Mouse (Mus musculus): ENCODE results near the gene Mrps23. TPM values are rescaled to one million over a fixed set of nuclear protein-coding genes. Genes with fewer than 3 reads are reported as not detected.
"Not testable (repeated sequence)": the region's sequence is repeated elsewhere in the genome, so short reads cannot be mapped to it uniquely, and the experiment has no call there.

The Mrps23 gene
- polyA plus RNA-seq, 1 experiment from 2014 or later: 28.7 TPM

DNA sequence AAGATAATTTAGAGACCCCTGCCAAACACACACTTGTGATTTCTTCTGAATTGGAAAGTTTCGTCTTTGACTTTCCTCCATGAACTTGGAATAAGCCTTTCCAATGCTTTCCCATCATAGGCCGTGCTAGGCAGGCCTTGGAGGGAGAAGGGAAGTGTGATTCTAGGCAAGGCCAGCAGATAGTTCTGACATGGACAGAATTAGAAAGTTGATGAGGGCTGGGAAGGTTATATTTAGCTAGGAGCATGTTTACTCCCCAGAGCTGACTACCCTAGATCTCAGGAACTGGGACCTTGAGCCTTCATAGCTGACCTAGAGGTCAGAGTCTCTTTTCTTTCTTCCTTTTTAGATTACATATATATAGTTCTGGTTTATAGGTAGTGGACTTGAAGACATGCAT, 3.0 kb upstream of the Mrps23 start:
- no peaks in the 10 kb centered on the region for H3K27me3 ChIP-seq (ENCODE audit: insufficient read depth, low read length)
- no peaks in the 10 kb centered on the region for H3K36me3 ChIP-seq (replicated peaks; ENCODE audit: insufficient read depth, low read length)
- ATAC-seq (no peak), DNase-seq (no peak)
- H3K27ac ChIP-seq (ENCODE audit: low read depth): no peak overlapping the region
- no peak overlapping the region for H3K4me2 ChIP-seq (ENCODE audit: low read depth, low read length)
- H3K4me3 ChIP-seq (ENCODE audit: low read depth, low read length): no peak overlapping the region
- H3K9ac ChIP-seq (replicated peaks): no peak overlapping the region
- TF ChIP-seq CTCF (IDR thresholded peaks at IDR 0.05; ENCODE audit: low read depth) (no peak), EP300 (IDR thresholded peaks at IDR 0.05; ENCODE audit: low read depth) (no peak)
- 65% methylated on average over 2 of the region's 2 CpGs for WGBS (ENCODE audit: insufficient replicate concordance)
- peaks cover 20% of the 10 kb centered on the region for H3K4me1 ChIP-seq (ENCODE audit: insufficient read depth)
- no peaks in the 10 kb centered on the region for H3K9me3 ChIP-seq (ENCODE audit: low read length)

DNA sequence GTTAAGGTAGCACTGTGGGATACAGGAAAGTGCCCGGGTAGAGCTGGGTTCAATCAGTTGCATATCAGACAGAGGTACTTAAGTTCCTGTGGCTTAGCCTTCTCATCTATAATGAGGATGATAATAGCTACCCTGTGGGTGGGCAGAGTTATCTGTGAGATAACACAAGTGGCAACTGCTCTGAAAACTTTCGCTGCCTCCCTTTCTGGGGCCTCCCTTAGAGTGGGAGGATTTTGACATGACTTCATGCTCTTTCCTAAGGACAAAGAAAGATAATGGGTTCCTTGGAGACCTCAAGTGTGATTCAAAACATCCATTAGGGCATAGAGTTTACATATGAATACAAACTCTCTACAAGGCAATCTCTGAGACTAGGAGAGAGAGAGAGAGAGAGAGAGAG, 2.1 kb upstream of the Mrps23 start:
- no peaks in the 10 kb centered on the region for H3K9me3 ChIP-seq (ENCODE audit: low read length)
- DNase-seq (no peak), ATAC-seq (no peak)
- TF ChIP-seq EP300 (IDR thresholded peaks at IDR 0.05; ENCODE audit: low read depth): no peak
- no peak for TF ChIP-seq CTCF (IDR thresholded peaks at IDR 0.05; ENCODE audit: low read depth)
- H3K27ac ChIP-seq (ENCODE audit: low read depth): no peak overlapping the region
- WGBS (ENCODE audit: insufficient replicate concordance): 30% methylated on average over 2 of the region's 2 CpGs
- no peaks in the 10 kb centered on the region for H3K27me3 ChIP-seq (ENCODE audit: insufficient read depth, low read length)
- no peak overlapping the region for H3K4me2 ChIP-seq (ENCODE audit: low read depth, low read length)
- H3K4me1 ChIP-seq (ENCODE audit: insufficient read depth): peaks cover 20% of the 10 kb centered on the region
- no peak overlapping the region for H3K9ac ChIP-seq (replicated peaks)
- H3K4me3 ChIP-seq (ENCODE audit: low read depth, low read length): no peak overlapping the region
- peaks cover 1% of the 10 kb centered on the region; the same call in 1 of the 2 replicates for H3K36me3 ChIP-seq (replicated peaks; ENCODE audit: insufficient read depth, low read length)

DNA sequence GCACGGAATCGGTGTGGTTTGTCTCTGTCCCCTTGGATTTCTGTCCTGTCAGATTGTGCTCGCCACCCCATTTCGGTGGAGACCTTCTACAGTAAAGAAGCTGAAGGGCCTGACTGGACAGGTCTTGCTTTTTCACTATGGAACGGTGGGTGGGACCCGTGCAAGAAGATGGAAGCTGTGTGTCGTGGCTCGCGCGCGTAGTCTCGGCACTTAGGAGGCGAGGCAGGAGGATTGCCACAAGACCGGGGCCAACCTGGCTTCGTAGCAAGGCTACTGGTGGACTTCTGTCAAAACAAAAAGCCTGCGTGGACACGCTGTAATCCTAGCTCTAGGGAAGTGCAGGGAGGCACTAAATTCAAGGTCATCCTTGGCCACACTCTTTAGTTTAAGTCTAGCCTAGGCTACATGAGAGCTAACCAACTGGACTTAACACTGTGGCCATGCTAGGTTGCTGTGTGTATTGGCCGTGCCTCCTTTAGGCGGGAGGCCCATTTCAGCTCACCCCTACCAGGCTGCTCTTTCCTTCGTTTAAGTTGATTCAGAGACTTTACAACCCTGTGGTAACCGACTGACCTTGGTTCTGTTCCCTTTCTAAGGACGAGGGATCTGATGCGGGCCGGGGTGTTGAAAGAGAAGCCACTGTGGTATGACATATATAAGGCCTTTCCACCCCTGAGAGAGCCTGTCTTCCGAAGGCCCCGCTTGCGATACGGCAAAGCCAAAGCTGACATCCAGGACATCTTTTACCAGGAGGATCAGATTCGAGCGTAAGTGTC, 593 bp downstream of the Mrps23 start:
- H3K27ac ChIP-seq (ENCODE audit: low read depth): peak overlapping the region; percentile 69
- peak overlapping the region; percentile 84 for H3K9ac ChIP-seq (replicated peaks)
- DNase-seq: peak; percentile 39
- H3K27me3 ChIP-seq (ENCODE audit: insufficient read depth, low read length): no peaks in the 10 kb centered on the region
- 25% methylated on average over 30 of the region's 30 CpGs for WGBS (ENCODE audit: insufficient replicate concordance)
- ATAC-seq: peak; percentile 35
- H3K36me3 ChIP-seq (replicated peaks; ENCODE audit: insufficient read depth, low read length): peaks cover 17% of the 10 kb centered on the region
- H3K9me3 ChIP-seq (ENCODE audit: low read length): no peaks in the 10 kb centered on the region
- H3K4me3 ChIP-seq (ENCODE audit: low read depth, low read length): peak overlapping the region; percentile 67
- H3K4me2 ChIP-seq (ENCODE audit: low read depth, low read length): peak overlapping the region; percentile 77
- TF ChIP-seq CTCF (IDR thresholded peaks at IDR 0.05; ENCODE audit: low read depth) (no peak), EP300 (IDR thresholded peaks at IDR 0.05; ENCODE audit: low read depth) (no peak)
- H3K4me1 ChIP-seq (ENCODE audit: insufficient read depth): peaks cover 20% of the 10 kb centered on the region

DNA sequence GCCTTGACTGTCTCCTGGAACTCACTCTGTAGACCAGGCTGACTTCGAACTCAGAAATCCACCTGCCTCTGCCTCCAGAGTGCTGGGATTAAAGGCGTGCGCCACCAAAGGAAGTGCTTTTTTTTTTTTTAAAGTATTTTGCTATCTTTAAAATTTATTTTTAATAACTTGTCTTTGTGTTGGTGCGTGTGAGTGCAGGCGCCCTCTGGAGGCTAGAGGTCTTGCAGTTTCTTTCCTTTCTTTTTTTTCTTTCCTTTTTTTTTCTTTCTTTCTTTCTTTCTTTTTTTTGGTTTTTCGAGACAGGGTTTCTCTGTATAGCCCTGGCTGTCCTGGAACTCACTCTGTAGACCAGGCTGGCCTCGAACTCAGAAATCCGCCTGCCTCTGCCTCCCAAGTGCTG, 2.4 kb downstream of the Mrps23 start:
- peak; percentile 41 for TF ChIP-seq CTCF (IDR thresholded peaks at IDR 0.05; ENCODE audit: low read depth)
- not testable (repeated sequence) for DNase-seq; H3K9ac ChIP-seq (replicated peaks); H3K27ac ChIP-seq (ENCODE audit: low read depth); H3K4me2 ChIP-seq (ENCODE audit: low read depth, low read length); H3K9me3 ChIP-seq (ENCODE audit: low read length); ATAC-seq; H3K4me3 ChIP-seq (ENCODE audit: low read depth, low read length); H3K27me3 ChIP-seq (ENCODE audit: insufficient read depth, low read length)
- WGBS (ENCODE audit: insufficient replicate concordance): 70% methylated on average over 8 of the region's 8 CpGs
- Histone ChIP-seq H3K36me3 (replicated peaks; ENCODE audit: insufficient read depth, low read length) (peaks cover 33% of the 10 kb centered on the region), H3K4me1 (ENCODE audit: insufficient read depth) (peaks cover 20% of the 10 kb centered on the region)

DNA sequence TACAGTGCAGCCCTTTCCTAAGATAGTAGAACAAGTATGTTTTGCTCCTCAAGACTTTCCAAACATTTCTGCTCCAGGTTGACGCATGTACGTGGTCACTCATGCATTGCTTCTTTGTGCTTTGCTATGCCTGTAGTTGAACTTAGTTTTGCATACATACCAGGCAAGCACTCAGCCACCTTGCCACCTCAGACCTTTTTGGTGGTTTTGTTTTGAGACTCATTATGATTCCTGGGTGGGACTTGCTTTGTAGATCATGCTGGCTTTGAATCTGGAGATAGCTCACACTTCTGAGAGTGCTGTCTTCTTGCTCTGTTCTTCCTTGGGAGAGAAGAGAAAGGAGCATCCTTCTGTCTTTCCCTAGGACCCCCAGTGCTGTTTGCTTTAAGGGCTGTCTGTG, 3.5 kb downstream of the Mrps23 start:
- TF ChIP-seq EP300 (IDR thresholded peaks at IDR 0.05; ENCODE audit: low read depth) (no peak), CTCF (IDR thresholded peaks at IDR 0.05; ENCODE audit: low read depth) (no peak)
- peaks cover 33% of the 10 kb centered on the region for H3K36me3 ChIP-seq (replicated peaks; ENCODE audit: insufficient read depth, low read length)
- H3K27ac ChIP-seq (ENCODE audit: low read depth): no peak overlapping the region
- ATAC-seq (no peak), DNase-seq (no peak)
- H3K27me3 ChIP-seq (ENCODE audit: insufficient read depth, low read length): no peaks in the 10 kb centered on the region
- no peak overlapping the region for H3K4me2 ChIP-seq (ENCODE audit: low read depth, low read length)
- 89% methylated on average over 2 of the region's 2 CpGs for WGBS (ENCODE audit: insufficient replicate concordance)
- H3K4me3 ChIP-seq (ENCODE audit: low read depth, low read length): no peak overlapping the region
- H3K4me1 ChIP-seq (ENCODE audit: insufficient read depth): peaks cover 14% of the 10 kb centered on the region
- H3K9me3 ChIP-seq (ENCODE audit: low read length): no peaks in the 10 kb centered on the region
- no peak overlapping the region for H3K9ac ChIP-seq (replicated peaks)

DNA sequence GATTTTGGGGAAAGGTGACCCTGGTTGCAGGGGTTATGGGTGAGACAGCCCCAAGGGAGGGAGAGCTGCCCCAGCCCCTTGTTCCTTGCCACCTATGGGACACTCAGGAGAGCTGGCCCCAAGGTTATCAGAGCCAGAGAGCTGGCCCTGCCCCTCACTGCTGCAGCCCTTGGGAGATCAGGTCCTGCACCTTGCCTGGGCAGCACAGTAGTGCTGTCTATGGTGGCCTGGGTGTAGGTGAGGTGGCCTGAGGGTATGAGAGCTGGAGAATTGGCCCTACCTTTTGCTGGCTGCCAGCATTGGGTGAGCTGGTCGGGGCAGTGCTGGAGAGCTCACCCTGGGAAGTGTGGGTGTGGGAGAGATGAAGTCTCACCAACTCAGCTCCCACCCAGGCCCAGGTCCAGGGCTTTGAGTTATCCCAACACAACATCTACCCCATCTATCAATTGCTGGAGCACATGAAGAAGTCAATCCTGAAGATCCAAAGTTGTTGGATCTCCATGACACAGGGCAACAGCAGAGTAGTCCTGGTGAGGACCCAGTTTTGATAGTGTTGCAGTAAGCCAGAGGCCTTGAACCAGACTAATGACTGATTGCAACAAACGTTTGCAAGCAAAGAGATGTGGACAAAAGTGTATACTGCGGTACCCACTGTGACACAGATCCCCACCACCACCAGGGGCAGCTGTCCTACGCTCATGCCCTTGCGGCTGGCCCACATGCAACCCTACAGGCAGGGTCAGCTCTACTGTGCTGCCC, 7.8 kb downstream of the Mrps23 start:
- 72% methylated on average over 5 of the region's 5 CpGs for WGBS (ENCODE audit: insufficient replicate concordance)
- DNase-seq (no peak), ATAC-seq (no peak)
- H3K4me2 ChIP-seq (ENCODE audit: low read depth, low read length): no peak overlapping the region
- H3K4me3 ChIP-seq (ENCODE audit: low read depth, low read length): no peak overlapping the region
- no peak overlapping the region for H3K27ac ChIP-seq (ENCODE audit: low read depth)
- no peaks in the 10 kb centered on the region for H3K9me3 ChIP-seq (ENCODE audit: low read length)
- H3K9ac ChIP-seq (replicated peaks): no peak overlapping the region
- TF ChIP-seq CTCF (IDR thresholded peaks at IDR 0.05; ENCODE audit: low read depth) (0 out of 2 replicates have a peak, but pooled peaks have one; percentile 4), EP300 (IDR thresholded peaks at IDR 0.05; ENCODE audit: low read depth) (no peak)
- no peaks in the 10 kb centered on the region for H3K4me1 ChIP-seq (ENCODE audit: insufficient read depth)
- H3K27me3 ChIP-seq (ENCODE audit: insufficient read depth, low read length): no peaks in the 10 kb centered on the region; the same call in 1 of the 2 replicates
- peaks cover 32% of the 10 kb centered on the region for H3K36me3 ChIP-seq (replicated peaks; ENCODE audit: insufficient read depth, low read length)
